Mouse (Mus musculus) stomach, embryonic 15.5 days (tissue): ENCODE data around the gene C2cd4d. TPM values are rescaled to one million over a fixed set of nuclear protein-coding genes. Genes with fewer than 3 reads are reported as not detected.
A peak's percentile ranks its signal among the peaks of the same experiment; 100 is the strongest.

Source experiments
- ATAC-seq: fragments of 200-750 bp; cut with Nextera tagmentation; 2 replicates; pipeline ENCODE4 v1.8.0; 2017; ENCODE audit warnings: low read depth, moderate number of reproducible peaks, moderate TSS enrichment; ENCODE audit not compliant: insufficient read depth, low FRiP score
- H3K27ac ChIP-seq: fragments of 300-500 bp; sonication (generic); 2 replicates; pipeline ENCODE4 v1.5.1; 2015; ENCODE audit warnings: mild to moderate bottlenecking, inconsistent platforms
- H3K27me3 ChIP-seq: fragments of 300-500 bp; sonication (generic); replicated peaks from 2 replicates; pipeline ENCODE4 v1.6.1; 2015; ENCODE audit warnings: inconsistent platforms
- H3K36me3 ChIP-seq: fragments of 300-500 bp; sonication (generic); 2 replicates; pipeline ENCODE4 v1.6.1; 2015; ENCODE audit warnings: inconsistent platforms
- H3K4me1 ChIP-seq: fragments of 300-500 bp; sonication (generic); 2 replicates; pipeline ENCODE4 v1.6.1; 2015; ENCODE audit warnings: inconsistent platforms
- H3K4me2 ChIP-seq: fragments of 300-500 bp; sonication (generic); 2 replicates; pipeline ENCODE4 v1.6.1; 2015; ENCODE audit warnings: mild to moderate bottlenecking, inconsistent platforms
- H3K4me3 ChIP-seq: fragments of 300-500 bp; sonication (generic); replicated peaks from 2 replicates; pipeline ENCODE4 v1.5.1; 2015; ENCODE audit warnings: inconsistent platforms
- H3K9ac ChIP-seq: fragments of 300-500 bp; sonication (generic); 2 replicates; pipeline ENCODE4 v1.6.1; 2015; ENCODE audit warnings: inconsistent platforms
- H3K9me3 ChIP-seq: fragments of 300-500 bp; sonication (generic); 2 replicates; pipeline ENCODE4 v1.6.1; 2016; ENCODE audit warnings: inconsistent platforms
- WGBS: fragments of 180-500 bp; shearing (Covaris S2); methylation state at CpG from one replicate; pipeline ENCODE4 v1.1.7; 2015; 5-methylcytosine and 5-hydroxymethylcytosine counted together
- polyA plus RNA-seq: library from polyadenylated mRNA; unstranded; fragments of >200 nt; fragmentation: Nextera tagmentation; extraction: Ambion mirVana; gene quantifications from 2 replicates; pipeline ENCODE4 v1.2.1, GENCODE M21; 2015

C2cd4d gene
- polyA plus RNA-seq, 1 experiment from 2014 or later: 1.4 TPM

DNA sequence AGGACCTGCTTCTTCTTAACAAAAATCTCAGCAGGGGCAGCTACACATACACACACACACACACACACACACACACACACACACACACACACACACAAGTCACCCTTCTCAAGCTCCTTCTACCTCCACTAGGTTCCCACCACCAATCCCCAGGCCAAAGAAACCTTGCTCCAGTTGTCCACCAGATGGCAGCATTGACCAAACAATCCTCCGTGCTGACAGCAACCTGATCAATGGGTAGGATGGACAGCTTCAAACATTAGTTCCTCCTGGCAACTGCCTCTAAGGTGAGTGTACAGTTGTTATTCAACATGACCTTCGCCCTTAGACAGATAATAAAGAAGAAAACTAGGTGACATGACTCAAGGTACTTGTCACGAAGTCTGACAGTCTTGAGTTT is 4.5 kb downstream of the C2cd4d start:
- no peaks in the 10 kb centered on the region for H3K9me3 ChIP-seq
- H3K27me3 ChIP-seq: no peaks in the 10 kb centered on the region
- H3K36me3 ChIP-seq: no peaks in the 10 kb centered on the region
- H3K9ac ChIP-seq: no peak overlapping the region
- 15% methylated on average over 3 of the region's 3 CpGs for WGBS
- no peak overlapping the region for H3K4me3 ChIP-seq
- ATAC-seq: no peak
- no peak overlapping the region for H3K4me2 ChIP-seq
- H3K27ac ChIP-seq: no peak overlapping the region
- H3K4me1 ChIP-seq: peaks cover 10% of the 10 kb centered on the region; the same call in 1 of the 2 replicates

GRCm38 (mm10) chr3:94367511-94367910 is 5.3 kb downstream of the C2cd4d start:
- WGBS: 63% methylated on average over 6 of the region's 6 CpGs
- Histone ChIP-seq H3K4me1 (peaks cover 15% of the 10 kb centered on the region; the same call in 1 of the 2 replicates), H3K4me2 (no peak overlapping the region), H3K27me3 (no peaks in the 10 kb centered on the region), H3K9me3 (no peaks in the 10 kb centered on the region), H3K36me3 (no peaks in the 10 kb centered on the region), H3K9ac (no peak overlapping the region), H3K27ac (peak overlapping the region; percentile 36; the same call in 1 of the 2 replicates), H3K4me3 (no peak overlapping the region)
- ATAC-seq: no peak

DNA sequence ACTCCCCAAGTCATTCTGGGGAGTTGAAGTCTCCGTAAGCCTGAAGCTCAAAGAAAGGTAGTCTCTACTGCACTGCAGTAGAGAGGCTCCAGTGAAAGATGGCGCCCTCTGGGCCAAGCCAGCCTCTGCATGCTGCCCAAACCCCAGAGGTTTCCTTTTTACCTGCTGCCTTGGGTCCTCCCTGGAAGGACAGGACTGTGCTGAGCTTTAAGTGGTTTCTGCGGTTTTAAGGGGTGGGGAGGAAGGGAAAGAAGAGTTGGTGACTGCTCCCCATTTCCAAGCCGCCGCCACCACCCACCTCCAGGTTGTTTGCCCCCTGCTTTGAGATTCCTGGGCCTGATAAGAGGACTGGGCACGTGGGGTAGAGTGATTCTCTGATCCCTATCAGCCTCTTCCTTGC is 6.4 kb downstream of the C2cd4d start:
- Histone ChIP-seq H3K27me3 (no peaks in the 10 kb centered on the region), H3K27ac (no peak overlapping the region), H3K9me3 (no peaks in the 10 kb centered on the region), H3K9ac (no peak overlapping the region), H3K36me3 (no peaks in the 10 kb centered on the region), H3K4me1 (peaks cover 17% of the 10 kb centered on the region), H3K4me2 (no peak overlapping the region), H3K4me3 (no peak overlapping the region)
- WGBS: 63% methylated on average over 6 of the region's 6 CpGs
- ATAC-seq: no peak

- H3K4me1 ChIP-seq: peaks cover 11% of the 10 kb centered on the region
- H3K36me3 ChIP-seq: no peaks in the 10 kb centered on the region
- peak overlapping the region; percentile 17; the same call in 1 of the 2 replicates for H3K27ac ChIP-seq
- no peaks in the 10 kb centered on the region for H3K9me3 ChIP-seq
- 44% methylated on average over 2 of the region's 2 CpGs for WGBS
- no peak; the same call in 1 of the 2 replicates for ATAC-seq
- no peak overlapping the region for H3K9ac ChIP-seq
- H3K4me2 ChIP-seq: no peak overlapping the region
- no peak overlapping the region for H3K4me3 ChIP-seq
- H3K27me3 ChIP-seq: no peaks in the 10 kb centered on the region
Measured at GRCm38 (mm10) chr3:94369709-94370108, 7.5 kb downstream of the C2cd4d start.

DNA sequence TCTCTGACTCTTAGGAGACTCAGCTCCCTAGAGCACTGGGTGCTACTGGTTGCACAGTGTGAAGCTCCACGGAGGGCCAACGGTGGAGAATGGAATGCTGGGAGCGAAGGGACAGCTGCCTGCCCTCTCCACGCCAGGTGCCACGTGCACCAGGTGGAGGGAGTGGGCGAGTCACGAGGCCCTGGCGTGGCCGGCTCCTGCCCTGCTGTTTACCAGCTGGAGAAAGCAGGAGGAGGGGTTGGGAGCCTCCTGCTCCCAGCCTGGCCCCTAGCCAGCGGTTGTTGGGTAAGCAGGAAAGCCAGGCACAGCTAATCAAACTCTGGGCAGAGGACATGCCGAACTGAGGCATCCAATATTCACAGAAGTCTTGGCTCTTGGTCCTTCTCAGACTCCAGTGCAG is 9.4 kb downstream of the C2cd4d start:
- Histone ChIP-seq H3K27ac (peak overlapping the region; percentile 37), H3K4me1 (peaks cover 11% of the 10 kb centered on the region), H3K27me3 (no peaks in the 10 kb centered on the region), H3K4me3 (no peak overlapping the region; the same call in 1 of the 2 replicates), H3K9ac (no peak overlapping the region), H3K4me2 (peak overlapping the region; percentile 39), H3K9me3 (no peaks in the 10 kb centered on the region), H3K36me3 (no peaks in the 10 kb centered on the region)
- peak; percentile 67 for ATAC-seq
- WGBS: 6% methylated on average over 11 of the region's 11 CpGs

DNA sequence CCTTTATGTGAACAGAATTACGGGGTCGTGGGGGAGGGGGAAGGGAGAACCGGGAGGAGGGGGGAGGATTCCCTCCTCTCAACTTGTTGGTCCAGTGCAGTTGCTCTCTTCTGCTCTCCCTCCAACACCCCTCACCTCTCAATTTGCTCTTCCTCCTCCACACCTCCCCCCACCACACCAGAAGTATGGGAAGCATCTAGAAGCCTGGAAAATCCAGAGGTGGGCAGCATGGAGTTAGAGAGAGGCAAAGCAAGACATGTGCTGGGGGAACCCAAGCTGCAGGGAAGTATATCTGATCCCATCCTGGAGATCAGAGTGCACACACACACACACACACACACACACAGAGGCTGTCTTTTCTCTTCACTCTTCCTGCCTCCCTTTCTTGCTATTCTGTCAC is 9.8 kb downstream of the C2cd4d start:
- no peak for ATAC-seq
- peak overlapping the region; percentile 37 for H3K27ac ChIP-seq
- H3K9me3 ChIP-seq: no peaks in the 10 kb centered on the region
- no peak overlapping the region for H3K9ac ChIP-seq
- H3K27me3 ChIP-seq: no peaks in the 10 kb centered on the region
- peak overlapping the region; percentile 39 for H3K4me2 ChIP-seq
- H3K36me3 ChIP-seq: no peaks in the 10 kb centered on the region
- H3K4me1 ChIP-seq: peaks cover 11% of the 10 kb centered on the region
- no peak overlapping the region for H3K4me3 ChIP-seq
- 13% methylated on average over 1 of the region's 3 CpGs for WGBS

GRCm38 (mm10) chr3:94372641-94373040 is 10.4 kb downstream of the C2cd4d start, which contains the start of gene Rorc:
TSS of gene Rorc (plus strand) at chr3:94372794.
- Histone ChIP-seq H3K4me1 (peaks cover 11% of the 10 kb centered on the region), H3K9me3 (no peaks in the 10 kb centered on the region), H3K27me3 (no peaks in the 10 kb centered on the region), H3K4me2 (peak within 1 kb of the TSS; percentile 51), H3K36me3 (no peaks in the 10 kb centered on the region), H3K9ac (no peak within 1 kb of the TSS), H3K4me3 (peak within 1 kb of the TSS; percentile 35), H3K27ac (peak within 1 kb of the TSS; percentile 54)
- WGBS: 20% methylated on average over 5 of the region's 5 CpGs
- ATAC-seq: no peak; the same call in 1 of the 2 replicates

- ATAC-seq: peak; percentile 17; the same call in 1 of the 2 replicates
- no peaks in the 10 kb centered on the region for H3K27me3 ChIP-seq
- no peaks in the 10 kb centered on the region for H3K36me3 ChIP-seq
- WGBS: 5% methylated on average over 10 of the region's 10 CpGs
- H3K4me3 ChIP-seq: peak overlapping the region; percentile 35
- no peak overlapping the region for H3K9ac ChIP-seq
- H3K4me1 ChIP-seq: peaks cover 11% of the 10 kb centered on the region
- peak overlapping the region; percentile 51 for H3K4me2 ChIP-seq
- no peaks in the 10 kb centered on the region for H3K9me3 ChIP-seq
- H3K27ac ChIP-seq: peak overlapping the region; percentile 54; the same call in 1 of the 2 replicates
Measured at GRCm38 (mm10) chr3:94373090-94373489, 10.9 kb downstream of the C2cd4d start.

GRCm38 (mm10) chr3:94373597-94374011 is 11.4 kb downstream of the C2cd4d start:
- H3K4me2 ChIP-seq: peak overlapping the region; percentile 51
- ATAC-seq: peak; percentile 28; the same call in 1 of the 2 replicates
- no peak overlapping the region for H3K9ac ChIP-seq
- peak overlapping the region; percentile 35 for H3K4me3 ChIP-seq
- no peak overlapping the region for H3K27ac ChIP-seq
- 3% methylated on average over 5 of the region's 5 CpGs for WGBS
- no peaks in the 10 kb centered on the region for H3K9me3 ChIP-seq
- no peaks in the 10 kb centered on the region for H3K27me3 ChIP-seq
- H3K4me1 ChIP-seq: peaks cover 11% of the 10 kb centered on the region
- H3K36me3 ChIP-seq: no peaks in the 10 kb centered on the region

DNA sequence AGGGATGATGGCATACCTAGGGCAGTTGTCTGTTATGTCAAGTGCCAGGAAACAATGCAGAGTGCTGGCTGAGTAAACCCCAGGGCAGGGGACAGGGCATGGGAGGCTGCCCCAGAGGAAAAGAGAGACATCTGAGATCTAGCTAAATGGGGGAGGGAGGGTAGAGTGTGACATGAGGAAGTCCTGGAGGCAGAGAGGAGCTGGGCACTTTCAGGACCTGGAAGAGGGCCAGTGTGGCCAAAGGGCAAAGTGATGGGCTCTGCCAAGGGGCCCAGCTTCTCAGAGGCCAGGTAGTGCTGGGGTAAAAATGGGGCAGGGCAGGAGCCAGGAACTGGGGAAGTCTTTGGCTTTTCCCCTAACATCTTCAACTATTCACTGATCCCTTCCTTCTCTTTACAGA is 12.4 kb downstream of the C2cd4d start:
- ATAC-seq: no peak
- Histone ChIP-seq H3K4me2 (no peak overlapping the region), H3K9ac (no peak overlapping the region)

GRCm38 (mm10) chr3:94375146-94375545 is 12.9 kb downstream of the C2cd4d start:
- Histone ChIP-seq H3K9ac (no peak overlapping the region), H3K27me3 (no peaks in the 10 kb centered on the region), H3K4me1 (peaks cover 11% of the 10 kb centered on the region), H3K4me2 (no peak overlapping the region), H3K36me3 (no peaks in the 10 kb centered on the region), H3K9me3 (no peaks in the 10 kb centered on the region), H3K27ac (no peak overlapping the region), H3K4me3 (no peak overlapping the region)
- 84% methylated on average over 2 of the region's 2 CpGs for WGBS
- no peak for ATAC-seq

More for the DNA sequence above, 12.4 kb downstream of the C2cd4d start:
- Histone ChIP-seq H3K36me3 (no peaks in the 10 kb centered on the region), H3K9me3 (no peaks in the 10 kb centered on the region), H3K27ac (no peak overlapping the region), H3K4me1 (peaks cover 11% of the 10 kb centered on the region), H3K27me3 (no peaks in the 10 kb centered on the region), H3K4me3 (no peak overlapping the region)

GRCm38 (mm10) chr3:94375861-94376260 is 13.6 kb downstream of the C2cd4d start:
- Histone ChIP-seq H3K4me1 (peaks cover 11% of the 10 kb centered on the region), H3K4me3 (no peak overlapping the region), H3K36me3 (no peaks in the 10 kb centered on the region), H3K27me3 (no peaks in the 10 kb centered on the region), H3K9me3 (no peaks in the 10 kb centered on the region), H3K27ac (no peak overlapping the region), H3K4me2 (no peak overlapping the region), H3K9ac (no peak overlapping the region)
- WGBS: 50% methylated on average over 5 of the region's 5 CpGs
- ATAC-seq: no peak
